Mouse (Mus musculus): ENCODE results near the gene Pipox.

- TF ChIP-seq CTCF (IDR thresholded peaks at IDR 0.05; ENCODE audit: control insufficient read depth, insufficient read depth, insufficient replicate concordance, low read depth, low read length) (no peak), POLR2A (IDR thresholded peaks at IDR 0.05; ENCODE audit: control insufficient read depth, low read depth, low read length) (no peak)
These were observed 32.8 kb upstream of the Pipox start for GRCm38 (mm10) chr11:77926666-77927065.
